9 mouse cellular contexts compared by ENCODE assay signal in the genomic region with DNA sequence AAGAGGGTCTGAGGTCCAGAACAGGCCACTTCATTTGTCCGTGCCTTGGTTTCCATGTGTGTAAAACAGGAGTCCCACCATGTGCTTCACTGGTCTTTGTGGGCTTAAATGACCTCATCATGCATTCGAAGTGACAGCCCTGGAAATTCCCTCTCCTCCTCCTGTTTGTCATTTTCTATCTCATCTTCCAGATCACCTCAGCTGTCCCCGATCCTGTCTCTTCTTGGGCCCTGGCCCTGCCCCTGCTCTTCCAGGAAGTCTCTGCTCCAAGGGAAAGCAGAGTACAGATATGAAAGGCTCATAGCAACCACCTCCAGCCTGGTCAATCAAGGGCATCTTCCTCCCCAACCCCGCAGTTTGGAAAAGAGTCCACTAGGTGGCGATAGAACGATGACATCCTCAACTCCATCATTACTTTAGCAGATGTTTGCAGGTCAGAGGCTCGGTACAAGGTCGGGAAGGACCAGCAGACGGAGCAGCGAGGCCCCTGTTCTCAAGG. TPM values are rescaled to one million over a fixed set of nuclear protein-coding genes. Genes with fewer than 3 reads are reported as not detected.
DNase-seq lines count a peak whose midpoint lies in the region; ATAC-seq lines count a peak whose summit lies in the region.
"Had no signal": no experiment of that assay in that cellular context is flagged by ENCODE, and none has a peak within 500 bp of the region (broad histone marks: within the 10 kb centered on the region; RNA-seq: fewer than 3 reads in every experiment).

No protein-coding gene starts in this region.

- no peak for ATAC-seq in forebrain, embryonic 15.5 days (replicated peaks)
- no peak for ATAC-seq in neural tube, embryonic 15.5 days (ENCODE audit: low FRiP score)
- peak; percentile 58; the same call in 1 of the 2 replicates for ATAC-seq in megakaryocyte, adult 5-6 weeks (ENCODE audit: poor library complexity, severe bottlenecking)

- no peak overlapping the region for H3K4me2 ChIP-seq in forebrain, embryonic 15.5 days (replicated peaks)
- H3K4me2 ChIP-seq in neural tube, embryonic 15.5 days: no peak overlapping the region
- H3K4me2 ChIP-seq: limb, embryonic 12.5 days had no signal

- WGBS in forebrain, embryonic 10.5 days: 27% methylated on average over 10 of the region's 10 CpGs
- WGBS in forebrain, embryonic 15.5 days: 22% methylated on average over 10 of the region's 10 CpGs
- WGBS in neural tube, embryonic 15.5 days: 21% methylated on average over 10 of the region's 10 CpGs

- H3K36me3 ChIP-seq in forebrain, embryonic 10.5 days (replicated peaks): no peaks in the 10 kb centered on the region
- no peaks in the 10 kb centered on the region for H3K36me3 ChIP-seq in forebrain, embryonic 15.5 days
- no peaks in the 10 kb centered on the region for H3K36me3 ChIP-seq in neural tube, embryonic 15.5 days
- H3K36me3 ChIP-seq: limb, embryonic 12.5 days had no signal

- H3K9ac ChIP-seq in forebrain, embryonic 15.5 days (replicated peaks): no peak overlapping the region
- no peak overlapping the region for H3K9ac ChIP-seq in neural tube, embryonic 15.5 days (replicated peaks)
- H3K9ac ChIP-seq: limb, embryonic 12.5 days had no signal

- peaks cover 14% of the 10 kb centered on the region for H3K4me1 ChIP-seq in forebrain, embryonic 10.5 days
- H3K4me1 ChIP-seq in forebrain, embryonic 15.5 days: peaks cover 5% of the 10 kb centered on the region; the same call in 1 of the 2 replicates
- H3K4me1 ChIP-seq in neural tube, embryonic 15.5 days: peaks cover 5% of the 10 kb centered on the region

- intact Hi-C loops in heart, postnatal 14 days (cut with DNase I): no loop called here

- no peaks in the 10 kb centered on the region for H3K27me3 ChIP-seq in forebrain, embryonic 10.5 days (ENCODE audit: poor library complexity, severe bottlenecking)
- H3K27me3 ChIP-seq in forebrain, embryonic 15.5 days: no peaks in the 10 kb centered on the region
- H3K27me3 ChIP-seq in neural tube, embryonic 15.5 days (replicated peaks): no peaks in the 10 kb centered on the region
- H3K27me3 ChIP-seq: limb, embryonic 12.5 days had no signal

- DNase-seq in forebrain, embryonic 10.5 days (ENCODE audit: extremely low spot score, low spot score): peak; percentile 66
- DNase-seq in neural tube, embryonic 10.5 days (ENCODE audit: extremely low spot score, low spot score): peak; percentile 79
- peak; percentile 63 for DNase-seq in c-Kit-positive CD71-positive TER-119-negative erythroid progenitor cells, embryonic 14.5 days (ENCODE audit: low read depth)
- DNase-seq in heart, postnatal 14 days: peak; percentile 45 to 70
- peak; percentile 54 for DNase-seq in thymus, postnatal 14 days

- no peak overlapping the region for H3K27ac ChIP-seq in forebrain, embryonic 10.5 days
- H3K27ac ChIP-seq in forebrain, embryonic 15.5 days (replicated peaks): no peak overlapping the region
- H3K27ac ChIP-seq in neural tube, embryonic 15.5 days (replicated peaks): no peak overlapping the region
- H3K27ac ChIP-seq: limb, embryonic 12.5 days had no signal

- H3K9me3 ChIP-seq in forebrain, embryonic 10.5 days: no peaks in the 10 kb centered on the region
- H3K9me3 ChIP-seq in forebrain, embryonic 15.5 days: no peaks in the 10 kb centered on the region
- no peaks in the 10 kb centered on the region for H3K9me3 ChIP-seq in neural tube, embryonic 15.5 days (replicated peaks)
- H3K9me3 ChIP-seq: limb, embryonic 12.5 days had no signal

- no peak overlapping the region for H3K4me3 ChIP-seq in forebrain, embryonic 10.5 days
- no peak overlapping the region for H3K4me3 ChIP-seq in forebrain, embryonic 15.5 days
- no peak overlapping the region for H3K4me3 ChIP-seq in neural tube, embryonic 15.5 days (replicated peaks)
- H3K4me3 ChIP-seq: limb, embryonic 12.5 days had no signal

RNA-seq across cellular contexts. Expression of a gene that starts 10.5 kb away (rescaled TPM):
- polyA plus RNA-seq in forebrain, embryonic 10.5 days (2016; fragmentation: Nextera tagmentation; extraction: Ambion mirVana): 65.4 and 73.4 TPM in 2 replicates
- polyA plus RNA-seq in forebrain, embryonic 15.5 days (2015; fragmentation: Nextera tagmentation; extraction: Ambion mirVana): 20.7 and 21.1 TPM in 2 replicates
- 33.9 and 41.7 TPM in 2 replicates for polyA plus RNA-seq in neural tube, embryonic 15.5 days (2015; fragmentation: Nextera tagmentation; extraction: Ambion mirVana)
- total RNA-seq in heart, postnatal 14 days (2021): 10 to 100 TPM; 34.5 to 40.1 TPM
- 6.5 and 7.0 TPM in 2 replicates for total RNA-seq in megakaryocyte, adult 5-6 weeks (2015)
- 2.7 and 2.8 TPM in 2 replicates for total RNA-seq in megakaryocyte, adult 5-6 weeks (2017)

RNA-seq across cellular contexts. Expression of a gene that starts 41.6 kb away (rescaled TPM):
- polyA plus RNA-seq in forebrain, embryonic 10.5 days (2016; fragmentation: Nextera tagmentation; extraction: Ambion mirVana): 36.5 and 37.6 TPM in 2 replicates
- 46.7 and 46.8 TPM in 2 replicates for polyA plus RNA-seq in forebrain, embryonic 15.5 days (2015; fragmentation: Nextera tagmentation; extraction: Ambion mirVana)
- polyA plus RNA-seq in neural tube, embryonic 15.5 days (2015; fragmentation: Nextera tagmentation; extraction: Ambion mirVana): 33.3 and 34.2 TPM in 2 replicates
- total RNA-seq in heart, postnatal 14 days (2021): 1 to 10 TPM; 6.7 to 6.8 TPM
- total RNA-seq in megakaryocyte, adult 5-6 weeks (2015): 5.6 and 8.0 TPM in 2 replicates
- 9.0 TPM in 2 replicates for total RNA-seq in megakaryocyte, adult 5-6 weeks (2017)

RNA-seq across cellular contexts. Expression of a gene that starts 47.7 kb away (rescaled TPM):
- 64.8 and 71.4 TPM in 2 replicates for polyA plus RNA-seq in forebrain, embryonic 10.5 days (2016; fragmentation: Nextera tagmentation; extraction: Ambion mirVana)
- polyA plus RNA-seq in forebrain, embryonic 15.5 days (2015; fragmentation: Nextera tagmentation; extraction: Ambion mirVana): 31.0 and 34.8 TPM in 2 replicates
- 35.7 and 38.9 TPM in 2 replicates for polyA plus RNA-seq in neural tube, embryonic 15.5 days (2015; fragmentation: Nextera tagmentation; extraction: Ambion mirVana)
- 10 to 100 TPM; 25.5 to 33.9 TPM for total RNA-seq in heart, postnatal 14 days (2021)
- 25.3 and 25.9 TPM in 2 replicates for total RNA-seq in megakaryocyte, adult 5-6 weeks (2015)
- 21.0 and 24.3 TPM in 2 replicates for total RNA-seq in megakaryocyte, adult 5-6 weeks (2017)
